Mouse (Mus musculus): Measurements from ENCODE around the gene Usp19. TPM values are rescaled to one million over a fixed set of nuclear protein-coding genes. Genes with fewer than 3 reads are reported as not detected.

Gene Usp19
- polyA plus RNA-seq, 1 experiment from 2014 or later = 17.0 TPM

GRCm38 (mm10) chr9:108479241-108479640 is 11.2 kb upstream of the Usp19 start:
- H3K9me3 ChIP-seq (ENCODE audit: low read length) = no peaks in the 10 kb centered on the region
- H3K4me3 ChIP-seq (ENCODE audit: low read depth, low read length) = no peak overlapping the region
- no peak overlapping the region for H3K9ac ChIP-seq (replicated peaks)
- no peak overlapping the region for H3K27ac ChIP-seq (ENCODE audit: low read depth)
- no peak for DNase-seq
- peak overlapping the region; percentile 68 for H3K4me2 ChIP-seq (ENCODE audit: low read depth, low read length)
- WGBS (ENCODE audit: insufficient replicate concordance) = 34% methylated on average over 11 of the region's 11 CpGs
- no peaks in the 10 kb centered on the region for H3K27me3 ChIP-seq (ENCODE audit: insufficient read depth, low read length)
- TF ChIP-seq EP300 (IDR thresholded peaks at IDR 0.05; ENCODE audit: low read depth) (no peak), CTCF (IDR thresholded peaks at IDR 0.05; ENCODE audit: low read depth) (no peak)
- H3K4me1 ChIP-seq (ENCODE audit: insufficient read depth) = peaks cover 6% of the 10 kb centered on the region; the same call in 1 of the 2 replicates
- ATAC-seq = no peak
- no peaks in the 10 kb centered on the region for H3K36me3 ChIP-seq (replicated peaks; ENCODE audit: insufficient read depth, low read length)

- DNase-seq (no peak), ATAC-seq (peak; percentile 38; the same call in 1 of the 2 replicates)
- TF ChIP-seq EP300 (IDR thresholded peaks at IDR 0.05; ENCODE audit: low read depth) (no peak), CTCF (IDR thresholded peaks at IDR 0.05; ENCODE audit: low read depth) (no peak)
Observed at GRCm38 (mm10) chr9:108479721-108480351, 10.6 kb upstream of the Usp19 start, which contains the start of gene Lamb2. Lamb2 (plus strand) TSS chr9:108479736.

GRCm38 (mm10) chr9:108480813-108481519 is 9.4 kb upstream of the Usp19 start:
- 0 out of 2 replicates have a peak, but pooled peaks cover 3% of the 10 kb centered on the region for H3K36me3 ChIP-seq (replicated peaks; ENCODE audit: insufficient read depth, low read length)
- H3K4me2 ChIP-seq (ENCODE audit: low read depth, low read length) = no peak overlapping the region
- TF ChIP-seq EP300 (IDR thresholded peaks at IDR 0.05; ENCODE audit: low read depth) (no peak), CTCF (IDR thresholded peaks at IDR 0.05; ENCODE audit: low read depth) (no peak)
- ATAC-seq (no peak), DNase-seq (no peak)
- no peak overlapping the region for H3K4me3 ChIP-seq (ENCODE audit: low read depth, low read length)
- no peak overlapping the region for H3K9ac ChIP-seq (replicated peaks)
- H3K4me1 ChIP-seq (ENCODE audit: insufficient read depth) = peaks cover 6% of the 10 kb centered on the region; the same call in 1 of the 2 replicates
- H3K27ac ChIP-seq (ENCODE audit: low read depth) = no peak overlapping the region
- no peaks in the 10 kb centered on the region for H3K27me3 ChIP-seq (ENCODE audit: insufficient read depth, low read length)
- 91% methylated on average over 28 of the region's 28 CpGs for WGBS (ENCODE audit: insufficient replicate concordance)
- no peaks in the 10 kb centered on the region for H3K9me3 ChIP-seq (ENCODE audit: low read length)

More at GRCm38 (mm10) chr9:108479721-108480351, 10.6 kb upstream of the Usp19 start, which contains the start of gene Lamb2:
- H3K9me3 ChIP-seq (ENCODE audit: low read length) = no peaks in the 10 kb centered on the region
- peaks cover 6% of the 10 kb centered on the region; the same call in 1 of the 2 replicates for H3K4me1 ChIP-seq (ENCODE audit: insufficient read depth)
- H3K27me3 ChIP-seq (ENCODE audit: insufficient read depth, low read length) = no peaks in the 10 kb centered on the region
- H3K4me2 ChIP-seq (ENCODE audit: low read depth, low read length) = peak within 1 kb of the TSS; percentile 68
- WGBS (ENCODE audit: insufficient replicate concordance) = 17% methylated on average over 10 of the region's 10 CpGs
- peak within 1 kb of the TSS; percentile 46 for H3K4me3 ChIP-seq (ENCODE audit: low read depth, low read length)
- no peaks in the 10 kb centered on the region for H3K36me3 ChIP-seq (replicated peaks; ENCODE audit: insufficient read depth, low read length)
- H3K9ac ChIP-seq (replicated peaks) = peak within 1 kb of the TSS; percentile 47; the same call in 1 of the 2 replicates
- H3K27ac ChIP-seq (ENCODE audit: low read depth) = no peak within 1 kb of the TSS

- Histone ChIP-seq H3K4me2 (ENCODE audit: low read depth, low read length) (no peak overlapping the region), H3K4me1 (ENCODE audit: insufficient read depth) (peaks cover 6% of the 10 kb centered on the region; the same call in 1 of the 2 replicates), H3K4me3 (ENCODE audit: low read depth, low read length) (no peak overlapping the region), H3K9ac (replicated peaks) (no peak overlapping the region), H3K27ac (ENCODE audit: low read depth) (no peak overlapping the region), H3K27me3 (ENCODE audit: insufficient read depth, low read length) (no peaks in the 10 kb centered on the region), H3K9me3 (ENCODE audit: low read length) (no peaks in the 10 kb centered on the region), H3K36me3 (replicated peaks; ENCODE audit: insufficient read depth, low read length) (0 out of 2 replicates have a peak, but pooled peaks cover 4% of the 10 kb centered on the region)
- ATAC-seq (no peak), DNase-seq (no peak)
- TF ChIP-seq EP300 (IDR thresholded peaks at IDR 0.05; ENCODE audit: low read depth) = no peak
- TF ChIP-seq CTCF (IDR thresholded peaks at IDR 0.05; ENCODE audit: low read depth) = no peak
- WGBS (ENCODE audit: insufficient replicate concordance) = 84% methylated on average over 19 of the region's 19 CpGs
Observed at GRCm38 (mm10) chr9:108481520-108482210, 8.7 kb upstream of the Usp19 start.

- ATAC-seq = no peak
- Histone ChIP-seq H3K4me3 (ENCODE audit: low read depth, low read length) (no peak overlapping the region), H3K9ac (replicated peaks) (no peak overlapping the region), H3K9me3 (ENCODE audit: low read length) (no peaks in the 10 kb centered on the region), H3K27ac (ENCODE audit: low read depth) (no peak overlapping the region), H3K4me1 (ENCODE audit: insufficient read depth) (peaks cover 6% of the 10 kb centered on the region; the same call in 1 of the 2 replicates), H3K4me2 (ENCODE audit: low read depth, low read length) (no peak overlapping the region), H3K36me3 (replicated peaks; ENCODE audit: insufficient read depth, low read length) (peaks cover 4% of the 10 kb centered on the region; the same call in 1 of the 2 replicates), H3K27me3 (ENCODE audit: insufficient read depth, low read length) (no peaks in the 10 kb centered on the region)
- TF ChIP-seq CTCF (IDR thresholded peaks at IDR 0.05; ENCODE audit: low read depth) = no peak
- whole genome bisulfite sequencing (ENCODE audit: insufficient replicate concordance) = 86% methylated on average over 18 of the region's 18 CpGs
- no peak for DNase-seq
Observed at GRCm38 (mm10) chr9:108483051-108483790, 7.2 kb upstream of the Usp19 start.
